Mouse (Mus musculus) testis, adult 2 months (tissue): ENCODE measurements around the gene Krtap19-5. TPM values are rescaled to one million over a fixed set of nuclear protein-coding genes. Genes with fewer than 3 reads are reported as not detected.

Source experiments
- H3K27ac ChIP-seq: fragments of 200-500 bp; 2 replicates; pipeline ENCODE4 v1.5.1; 2012; ENCODE audit warnings: low read depth, low read length; ENCODE audit not compliant: control insufficient read depth, insufficient read depth
- H3K27me3 ChIP-seq: fragments of 200-500 bp; 2 replicates; pipeline ENCODE4 v1.6.1; 2012; ENCODE audit warnings: mild to moderate bottlenecking, low read length, moderate library complexity; ENCODE audit not compliant: control insufficient read depth, insufficient read depth
- H3K36me3 ChIP-seq: fragments of 200-500 bp; 2 replicates; pipeline ENCODE4 v1.6.1; 2012; ENCODE audit warnings: mild to moderate bottlenecking, low read length; ENCODE audit not compliant: control insufficient read depth, insufficient read depth
- H3K4me1 ChIP-seq: fragments of 200-500 bp; 2 replicates; pipeline ENCODE4 v1.6.1; 2012; ENCODE audit warnings: low read length; ENCODE audit not compliant: control insufficient read depth, insufficient read depth
- H3K4me3 ChIP-seq: fragments of 200-500 bp; 2 replicates; pipeline ENCODE4 v1.5.1; 2012; ENCODE audit warnings: low read depth, mild to moderate bottlenecking, low read length, moderate library complexity, mixed read lengths; ENCODE audit not compliant: control insufficient read depth
- CTCF ChIP-seq: fragments of 200-500 bp; IDR thresholded peaks from 2 replicates; pipeline ENCODE4 v1.5.1; 2012; ENCODE audit warnings: low read depth, mild to moderate bottlenecking, inconsistent platforms, low read length, moderate library complexity; ENCODE audit not compliant: control insufficient read depth, insufficient read depth, insufficient replicate concordance
- POLR2A ChIP-seq: fragments of 200-500 bp; IDR thresholded peaks from 2 replicates; pipeline ENCODE4 v1.6.1; 2012; ENCODE audit warnings: low read depth, mild to moderate bottlenecking, inconsistent platforms, low read length, moderate library complexity; ENCODE audit not compliant: control insufficient read depth
- polyA plus RNA-seq: library from polyadenylated mRNA; depleted of rRNA; stranded (reverse); fragments of >200 nt; gene quantifications from 2 replicates; pipeline ENCODE4 v1.2.3, GENCODE M21; 2012; rRNA removed

The Krtap19-5 gene
- polyA plus RNA-seq = not detected in 2 replicates

GRCm38 (mm10) chr16:88896357-88896756 lies at the start of gene Krtap19-5:
Krtap19-5 (minus strand) TSS chr16:88896457.
- Histone ChIP-seq H3K36me3 (no peaks in the 10 kb centered on the region), H3K4me3 (no peak within 1 kb of the TSS), H3K4me1 (no peaks in the 10 kb centered on the region), H3K27me3 (no peaks in the 10 kb centered on the region), H3K27ac (no peak within 1 kb of the TSS)
- TF ChIP-seq CTCF (no peak), POLR2A (no peak)

DNA sequence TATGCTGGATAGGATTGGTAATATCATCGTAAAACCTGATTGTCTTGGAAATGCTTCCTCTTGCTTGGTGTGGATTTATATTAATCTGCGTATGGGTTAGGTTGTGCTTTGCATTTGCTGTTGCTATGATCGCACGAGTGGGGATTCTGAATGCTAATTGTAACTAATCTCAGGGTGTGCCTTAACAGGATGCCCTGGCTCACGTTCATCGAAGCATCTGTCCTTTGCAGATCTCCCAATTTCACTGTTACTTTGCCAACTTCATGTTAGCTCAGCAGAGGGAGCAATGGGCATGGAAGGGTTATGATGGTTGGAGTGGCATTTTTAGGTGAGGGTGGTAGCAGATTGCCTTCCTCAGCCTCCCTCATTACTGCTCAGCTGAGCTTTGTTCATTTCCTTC lies 44.8 kb upstream of the Krtap19-5 start:
- H3K27ac ChIP-seq = no peak overlapping the region
- no peak overlapping the region for H3K4me3 ChIP-seq
- no peaks in the 10 kb centered on the region for H3K4me1 ChIP-seq
- H3K36me3 ChIP-seq = no peaks in the 10 kb centered on the region
- TF ChIP-seq CTCF (no peak), POLR2A (no peak)
- no peaks in the 10 kb centered on the region for H3K27me3 ChIP-seq

DNA sequence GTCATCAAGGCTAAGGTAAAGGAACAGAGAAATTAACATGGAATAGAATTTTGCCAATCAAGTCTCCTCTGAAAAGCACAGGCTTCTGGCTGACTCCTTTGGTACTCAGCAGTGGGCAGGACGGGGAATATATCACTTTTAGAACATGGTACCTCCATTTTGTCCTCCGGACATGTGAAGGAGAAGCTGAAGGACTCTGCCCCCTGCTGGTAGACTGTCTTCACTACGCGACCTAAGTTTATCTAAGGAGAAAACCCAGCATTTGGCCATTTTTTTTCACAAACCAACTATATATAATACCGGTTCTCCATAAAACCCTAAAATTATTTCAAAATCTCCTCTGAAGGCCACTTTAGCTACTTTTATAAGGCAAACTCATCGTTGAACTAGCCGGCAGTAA lies 42.0 kb upstream of the Krtap19-5 start:
- peak; percentile 20; the same call in 1 of the 2 replicates for TF ChIP-seq CTCF
- no peak for TF ChIP-seq POLR2A
- H3K36me3 ChIP-seq = no peaks in the 10 kb centered on the region
- H3K27ac ChIP-seq = no peak overlapping the region
- no peak overlapping the region for H3K4me3 ChIP-seq
- no peaks in the 10 kb centered on the region for H3K4me1 ChIP-seq
- no peaks in the 10 kb centered on the region for H3K27me3 ChIP-seq

DNA sequence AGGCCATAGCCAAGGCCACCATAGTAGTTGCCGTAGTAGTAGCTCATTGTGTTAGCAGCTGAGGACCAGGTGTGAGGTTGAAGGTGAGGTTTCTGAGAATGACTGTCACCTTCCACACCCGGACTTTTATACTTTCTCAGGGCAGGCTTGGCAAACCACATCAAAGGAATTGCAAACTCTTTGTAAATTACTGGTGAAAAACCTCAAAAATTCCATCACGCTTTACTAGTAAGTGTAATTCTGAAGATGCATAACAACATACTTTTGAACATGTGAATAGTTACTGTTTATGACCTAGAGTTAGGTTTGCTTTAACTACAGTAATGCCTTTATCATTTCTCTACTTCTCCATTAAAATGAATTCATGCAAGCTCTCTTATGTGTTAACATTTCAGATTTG lies 35.9 kb upstream of the Krtap19-5 start, which contains the start of gene Krtap19-9b:
Krtap19-9b (minus strand) TSS at position 101 of the 400 bp plus-strand sequence.
- no peaks in the 10 kb centered on the region for H3K4me1 ChIP-seq
- no peaks in the 10 kb centered on the region for H3K27me3 ChIP-seq
- H3K4me3 ChIP-seq = no peak within 1 kb of the TSS
- no peak within 1 kb of the TSS for H3K27ac ChIP-seq
- TF ChIP-seq POLR2A (no peak), CTCF (no peak)
- H3K36me3 ChIP-seq = no peaks in the 10 kb centered on the region

GRCm38 (mm10) chr16:88886870-88887269 lies 9.4 kb downstream of the Krtap19-5 start:
- no peak for TF ChIP-seq POLR2A
- TF ChIP-seq CTCF = no peak

DNA sequence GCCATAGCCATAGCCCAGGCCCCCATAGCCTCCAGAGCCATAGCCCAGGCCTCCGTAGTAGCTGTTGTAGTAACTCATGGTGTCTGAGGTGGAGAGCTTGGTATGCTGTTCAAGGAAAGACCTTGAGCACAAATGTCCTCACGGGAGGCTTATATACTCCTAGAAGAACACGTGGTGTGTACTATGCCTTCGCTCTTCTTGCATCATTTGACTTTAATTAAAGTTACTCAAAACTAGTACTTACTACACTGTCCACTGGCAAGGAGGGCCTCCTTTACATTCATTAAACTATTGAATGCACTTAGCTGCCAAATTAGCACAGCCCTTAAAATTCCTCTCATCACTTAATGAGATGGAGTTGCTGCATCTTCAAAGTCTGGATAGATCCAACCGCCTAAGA lies 11.3 kb downstream of the Krtap19-5 start, which contains the start of gene Krtap19-4:
Krtap19-4 (minus strand) TSS at position 101 of the 400 bp plus-strand sequence.
- no peak for TF ChIP-seq POLR2A
- Histone ChIP-seq H3K4me1 (no peaks in the 10 kb centered on the region), H3K36me3 (no peaks in the 10 kb centered on the region), H3K27ac (no peak within 1 kb of the TSS), H3K27me3 (no peaks in the 10 kb centered on the region), H3K4me3 (no peak within 1 kb of the TSS)

More at GRCm38 (mm10) chr16:88886870-88887269, 9.4 kb downstream of the Krtap19-5 start:
- H3K4me3 ChIP-seq = no peak overlapping the region
- no peaks in the 10 kb centered on the region for H3K27me3 ChIP-seq
- no peaks in the 10 kb centered on the region for H3K36me3 ChIP-seq
- H3K27ac ChIP-seq = no peak overlapping the region
- no peaks in the 10 kb centered on the region for H3K4me1 ChIP-seq

DNA sequence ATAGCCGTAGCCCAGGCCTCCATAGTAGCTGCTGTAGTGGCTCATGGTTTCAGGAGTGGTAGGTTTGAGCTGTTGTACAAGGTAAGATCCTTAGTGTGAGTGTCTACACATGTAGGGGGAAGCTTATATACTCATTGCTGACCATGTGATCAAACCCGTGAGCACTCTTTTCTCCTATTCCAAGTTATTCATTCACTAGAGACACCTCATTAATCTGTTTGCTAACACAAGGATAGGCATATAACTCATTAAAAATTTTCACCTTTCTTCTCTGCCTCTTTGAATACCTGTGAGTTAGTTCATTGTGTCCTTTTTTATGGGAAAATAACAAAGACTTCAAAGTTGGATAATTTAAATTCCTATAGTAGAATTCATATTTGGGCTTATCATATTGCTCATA lies 18.3 kb downstream of the Krtap19-5 start, which contains the start of gene Krtap19-3:
Krtap19-3 (minus strand) TSS at position 101 of the 400 bp plus-strand sequence.
- no peak within 1 kb of the TSS for H3K4me3 ChIP-seq
- no peaks in the 10 kb centered on the region for H3K27me3 ChIP-seq
- no peak for TF ChIP-seq CTCF
- no peak for TF ChIP-seq POLR2A
- no peak within 1 kb of the TSS for H3K27ac ChIP-seq
- no peaks in the 10 kb centered on the region for H3K4me1 ChIP-seq
- H3K36me3 ChIP-seq = no peaks in the 10 kb centered on the region

- TF ChIP-seq POLR2A (no peak), CTCF (no peak)
- no peaks in the 10 kb centered on the region for H3K36me3 ChIP-seq
- H3K27ac ChIP-seq = no peak within 1 kb of the TSS
Observed at GRCm38 (mm10) chr16:88874169-88874568, 22.1 kb downstream of the Krtap19-5 start, which contains the start of gene Krtap19-2. Krtap19-2 (minus strand) TSS chr16:88874269.

More at GRCm38 (mm10) chr16:88874169-88874568, 22.1 kb downstream of the Krtap19-5 start, which contains the start of gene Krtap19-2:
- no peaks in the 10 kb centered on the region for H3K4me1 ChIP-seq
- H3K4me3 ChIP-seq = no peak within 1 kb of the TSS
- H3K27me3 ChIP-seq = no peaks in the 10 kb centered on the region
